Mouse (Mus musculus) heart, embryonic 14.5 days (tissue): ENCODE measurements around the gene Il4ra. TPM values are rescaled to one million over a fixed set of nuclear protein-coding genes. Genes with fewer than 3 reads are reported as not detected.

Experiments used
- ATAC-seq: fragments of 200-750 bp; cut with Nextera tagmentation; 2 replicates; pipeline ENCODE4 v1.8.0; 2017; ENCODE audit warnings: low read depth, moderate TSS enrichment; ENCODE audit not compliant: insufficient number of reproducible peaks, insufficient read depth, low FRiP score
- H3K27ac ChIP-seq, 2 experiments: fragments of 200-500 bp in 1 of 2; fragments of 300-500 bp in 1 of 2; sonication (generic) in 1 of 2; replicated peaks in 1 of 2; 2 replicates each; pipeline ENCODE4 v1.5.1; 2012 to 2014; ENCODE audit warnings: low read depth in 2 of 2, low read length in 2 of 2, control low read depth in 1 of 2, mild to moderate bottlenecking in 1 of 2, mixed read lengths in 1 of 2; ENCODE audit not compliant: control insufficient read depth in 1 of 2, insufficient read depth in 1 of 2
- H3K27me3 ChIP-seq: fragments of 300-500 bp; sonication (generic); 2 replicates; pipeline ENCODE4 v1.6.1; 2014; ENCODE audit warnings: mild to moderate bottlenecking, low read length, control low read depth; ENCODE audit not compliant: control insufficient read depth, insufficient read depth
- H3K36me3 ChIP-seq: fragments of 300-500 bp; sonication (generic); 2 replicates; pipeline ENCODE4 v1.6.1; 2014; ENCODE audit warnings: mild to moderate bottlenecking, control low read depth, low read length, mixed read lengths; ENCODE audit not compliant: control insufficient read depth, insufficient read depth
- H3K4me1 ChIP-seq, 2 experiments: fragments of 200-500 bp in 1 of 2; fragments of 300-500 bp in 1 of 2; sonication (generic) in 1 of 2; 2 replicates each; pipeline ENCODE4 v1.6.1; 2012 to 2014; ENCODE audit warnings: low read length in 2 of 2, control low read depth in 1 of 2, mixed read lengths in 1 of 2; ENCODE audit not compliant: control insufficient read depth in 2 of 2, insufficient read depth in 2 of 2
- H3K4me2 ChIP-seq: fragments of 300-500 bp; sonication (generic); 2 replicates; pipeline ENCODE4 v1.6.1; 2014; ENCODE audit warnings: mild to moderate bottlenecking, low read length
- H3K4me3 ChIP-seq, 2 experiments: fragments of 200-500 bp in 1 of 2; fragments of 300-500 bp in 1 of 2; sonication (generic) in 1 of 2; 2 replicates each; pipeline ENCODE4 v1.5.1; 2012 to 2014; ENCODE audit warnings: low read length in 2 of 2, mild to moderate bottlenecking in 2 of 2, control low read depth in 1 of 2, low read depth in 1 of 2, moderate library complexity in 1 of 2; ENCODE audit not compliant: control insufficient read depth in 1 of 2, insufficient read depth in 1 of 2
- H3K9ac ChIP-seq: fragments of 300-500 bp; sonication (generic); 2 replicates; pipeline ENCODE4 v1.6.1; 2014; ENCODE audit warnings: mild to moderate bottlenecking, low read length
- H3K9me3 ChIP-seq: fragments of 300-500 bp; sonication (generic); 2 replicates; pipeline ENCODE4 v1.6.1; 2016; ENCODE audit warnings: low read length, control low read depth; ENCODE audit not compliant: control insufficient read depth
- WGBS: fragments of 180-500 bp; shearing (Covaris S2); extraction: QIAGEN DNeasy Blood & Tissue Kit; methylation state at CpG from one replicate; pipeline ENCODE4 v1.1.7; 2014; 5-methylcytosine and 5-hydroxymethylcytosine counted together
- polyA plus RNA-seq: library from polyadenylated mRNA; unstranded; fragments of >200 nt; fragmentation: Nextera tagmentation; extraction: Ambion mirVana; gene quantifications from 2 replicates; pipeline ENCODE4 v1.2.1, GENCODE M21; 2014

Gene Il4ra
- polyA plus RNA-seq, 1 experiment from 2014 or later, result 3.7 TPM

GRCm38 (mm10) chr7:125607384-125608182 is 55.7 kb downstream of the Il4ra start:
- H3K27ac ChIP-seq, result no peak overlapping the region
- peaks cover 0 to 2% of the 10 kb centered on the region in 2 experiments; a peak in 1 of 4 replicates for H3K4me1 ChIP-seq
- no peaks in the 10 kb centered on the region for H3K36me3 ChIP-seq
- no peak overlapping the region for H3K4me3 ChIP-seq
- no peak for ATAC-seq
- no peak overlapping the region for H3K9ac ChIP-seq
- H3K27me3 ChIP-seq, result no peaks in the 10 kb centered on the region
- H3K4me2 ChIP-seq, result no peak overlapping the region
- H3K9me3 ChIP-seq, result no peaks in the 10 kb centered on the region
- WGBS, result 51% methylated on average over 6 of the region's 6 CpGs

DNA sequence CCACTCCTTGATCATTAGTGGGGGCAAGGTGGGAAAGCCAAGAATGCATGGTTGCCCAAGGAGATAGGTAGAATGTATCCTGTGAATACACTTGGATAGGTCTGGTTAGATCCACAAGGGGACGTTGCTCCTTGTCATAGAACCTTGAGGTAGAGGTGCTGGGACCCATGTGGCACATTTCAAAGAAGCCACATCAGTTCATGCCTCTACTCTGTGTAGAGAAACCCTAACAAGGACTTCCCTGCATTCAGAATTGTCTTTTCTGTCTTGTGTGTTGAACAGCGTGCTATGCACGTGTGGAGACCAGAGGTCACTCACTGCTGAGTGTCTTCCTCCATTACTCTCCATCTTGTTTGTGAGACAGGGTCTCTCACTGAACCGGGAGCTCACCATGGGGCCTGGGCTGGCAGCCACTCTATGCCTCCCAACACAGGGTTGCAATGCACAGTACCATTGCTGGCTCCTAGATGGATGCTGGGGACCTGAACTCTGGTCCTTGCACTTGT is 56.3 kb downstream of the Il4ra start:
- 81% methylated on average over 4 of the region's 4 CpGs for whole genome bisulfite sequencing
- Histone ChIP-seq H3K9me3 (no peaks in the 10 kb centered on the region), H3K27me3 (no peaks in the 10 kb centered on the region), H3K27ac (no peak overlapping the region), H3K4me3 (no peak overlapping the region), H3K36me3 (no peaks in the 10 kb centered on the region), H3K9ac (no peak overlapping the region), H3K4me1 (no peaks in the 10 kb centered on the region; a peak in 1 of 4 replicates), H3K4me2 (no peak overlapping the region)
- ATAC-seq, result no peak

- ATAC-seq, result no peak
- no peak overlapping the region for H3K27ac ChIP-seq
- H3K4me1 ChIP-seq, result peaks cover 0 to 9% of the 10 kb centered on the region in 2 experiments; a peak in 2 of 4 replicates
- H3K36me3 ChIP-seq, result no peaks in the 10 kb centered on the region
- no peaks in the 10 kb centered on the region for H3K9me3 ChIP-seq
- no peak overlapping the region for H3K4me3 ChIP-seq
- 68% methylated on average over 5 of the region's 5 CpGs for WGBS
- no peaks in the 10 kb centered on the region for H3K27me3 ChIP-seq
- no peak overlapping the region for H3K4me2 ChIP-seq
- no peak overlapping the region for H3K9ac ChIP-seq
Observed at GRCm38 (mm10) chr7:125613579-125613978, 61.7 kb downstream of the Il4ra start.

DNA sequence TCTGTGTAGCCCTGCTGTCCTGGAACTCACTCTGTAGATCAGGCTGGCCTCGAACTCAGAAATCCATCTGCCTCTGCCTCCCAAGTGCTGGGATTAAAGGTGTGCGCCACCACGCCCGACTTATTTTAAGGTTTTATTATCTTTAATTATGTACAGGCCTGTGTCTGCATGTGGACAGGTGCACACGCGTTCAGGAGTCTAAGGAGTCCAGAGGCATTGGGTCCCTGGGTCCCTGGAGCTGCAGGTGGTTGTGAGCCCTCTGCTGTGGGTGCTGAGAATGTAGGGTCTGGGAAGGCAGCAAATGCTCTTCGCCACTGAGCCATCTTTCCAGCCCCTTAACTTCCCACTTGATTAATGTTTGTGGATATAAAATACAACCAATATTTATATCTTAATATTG is 63.5 kb downstream of the Il4ra start:
- Histone ChIP-seq H3K9ac (no peak overlapping the region), H3K4me1 (peaks cover 0 to 9% of the 10 kb centered on the region in 2 experiments; a peak in 2 of 4 replicates), H3K36me3 (no peaks in the 10 kb centered on the region), H3K27ac (no peak overlapping the region), H3K4me2 (no peak overlapping the region), H3K27me3 (no peaks in the 10 kb centered on the region), H3K4me3 (no peak overlapping the region), H3K9me3 (no peaks in the 10 kb centered on the region)
- ATAC-seq, result no peak
- 85% methylated on average over 7 of the region's 7 CpGs for WGBS

GRCm38 (mm10) chr7:125618016-125618415 is 66.1 kb downstream of the Il4ra start:
- H3K36me3 ChIP-seq, result no peaks in the 10 kb centered on the region
- H3K9ac ChIP-seq, result no peak overlapping the region
- no peak overlapping the region for H3K4me3 ChIP-seq
- ATAC-seq, result no peak
- H3K27me3 ChIP-seq, result no peaks in the 10 kb centered on the region
- H3K9me3 ChIP-seq, result no peaks in the 10 kb centered on the region
- 77% methylated on average over 7 of the region's 7 CpGs for WGBS
- H3K4me2 ChIP-seq, result no peak overlapping the region
- H3K27ac ChIP-seq, result no peak overlapping the region
- H3K4me1 ChIP-seq, result peaks cover 0 to 9% of the 10 kb centered on the region in 2 experiments; a peak in 3 of 4 replicates

- H3K4me1 ChIP-seq, result peaks cover 0 to 9% of the 10 kb centered on the region in 2 experiments; a peak in 3 of 4 replicates
- H3K27ac ChIP-seq, result no peak overlapping the region
- WGBS, result 67% methylated on average over 4 of the region's 4 CpGs
- H3K9me3 ChIP-seq, result no peaks in the 10 kb centered on the region
- no peaks in the 10 kb centered on the region for H3K27me3 ChIP-seq
- no peaks in the 10 kb centered on the region for H3K36me3 ChIP-seq
- ATAC-seq, result no peak
- no peak overlapping the region for H3K9ac ChIP-seq
- no peak overlapping the region for H3K4me3 ChIP-seq
- H3K4me2 ChIP-seq, result no peak overlapping the region
Observed at GRCm38 (mm10) chr7:125620077-125620476, 68.2 kb downstream of the Il4ra start.

DNA sequence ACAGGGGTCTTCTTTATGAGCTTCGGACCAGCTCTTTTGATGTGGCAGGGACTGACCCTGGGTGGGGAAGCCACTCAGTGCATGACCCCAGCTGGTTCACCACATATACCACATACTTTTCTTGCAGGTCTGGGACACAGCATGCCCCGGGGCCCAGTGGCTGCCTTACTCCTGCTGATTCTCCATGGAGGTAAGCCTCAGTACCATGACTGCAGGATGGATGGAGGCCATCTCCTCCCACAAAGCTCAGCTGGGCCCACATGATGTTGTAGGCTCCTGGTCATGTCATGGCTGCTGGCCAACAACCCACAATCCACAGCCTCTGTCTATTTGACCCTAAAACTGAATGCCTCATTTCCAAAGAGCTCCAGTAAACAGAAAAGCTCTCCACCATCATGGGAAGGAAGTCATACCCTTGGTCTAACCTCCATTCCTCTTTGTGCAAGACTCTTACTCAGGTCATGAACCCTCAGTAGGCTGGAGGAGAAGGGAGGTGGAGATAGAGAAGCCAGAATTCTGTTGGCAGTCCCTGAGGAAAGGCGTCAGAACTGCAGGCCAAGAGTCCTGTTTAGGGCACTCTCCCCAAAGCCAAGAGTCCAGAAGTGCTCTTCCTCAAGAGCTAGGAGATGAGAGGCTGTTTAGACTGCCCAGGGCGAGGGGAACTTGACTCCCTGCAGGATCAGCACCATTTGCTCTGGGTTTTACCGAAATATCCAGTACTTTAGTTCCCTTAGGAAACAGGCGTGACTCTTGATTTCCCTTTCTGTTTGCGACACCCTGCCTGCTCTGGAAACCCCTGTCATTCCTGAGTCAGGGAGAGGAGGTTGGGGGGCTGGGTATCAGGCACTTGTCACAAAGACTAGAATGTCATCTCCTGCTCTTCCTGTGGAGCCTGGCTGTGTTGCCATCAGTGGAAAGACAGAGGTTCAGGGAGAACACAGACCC is 71.1 kb downstream of the Il4ra start:
- no peaks in the 10 kb centered on the region for H3K36me3 ChIP-seq
- no peak overlapping the region for H3K9ac ChIP-seq
- no peak overlapping the region for H3K4me2 ChIP-seq
- H3K4me3 ChIP-seq, result no peak overlapping the region
- no peak; the same call in 1 of the 2 replicates for ATAC-seq
- H3K4me1 ChIP-seq, result no peaks in the 10 kb centered on the region; a peak in 1 of 4 replicates
- H3K27me3 ChIP-seq, result no peaks in the 10 kb centered on the region
- H3K9me3 ChIP-seq, result no peaks in the 10 kb centered on the region
- H3K27ac ChIP-seq, result no peak overlapping the region
- 61% methylated on average over 7 of the region's 7 CpGs for WGBS
